In genomic region chr2:31715985-31716384, GRCm38 (mm10) we compare ENCODE assay signal across 16 mouse cellular contexts. TPM values are rescaled to one million over a fixed set of nuclear protein-coding genes. Genes with fewer than 3 reads are reported as not detected.
DNase-seq lines count a peak whose midpoint lies in the region; ATAC-seq lines count a peak whose summit lies in the region.
"Had no signal": no experiment of that assay in that cellular context is flagged by ENCODE, and none has a peak within 500 bp of the region (broad histone marks: within the 10 kb centered on the region; RNA-seq: fewer than 3 reads in every experiment).

No protein-coding gene starts in this region.

- 0 out of 2 replicates have a peak, but pooled peaks cover 2% of the 10 kb centered on the region for H3K36me3 ChIP-seq in heart, embryonic 11.5 days (ENCODE audit: control insufficient read depth, insufficient read depth, low read length)
- no peaks in the 10 kb centered on the region for H3K36me3 ChIP-seq in forebrain, embryonic 13.5 days (ENCODE audit: poor library complexity, severe bottlenecking)

- DNase-seq in heart, postnatal 25 days (ENCODE audit: low spot score): no peak
- peak; percentile 16 to 39 for DNase-seq in kidney, postnatal 4 days
- no peak for DNase-seq in kidney, adult 18-20 months
- DNase-seq in frontal cortex, postnatal 25 days (ENCODE audit: low spot score in 2 of 2): peak; percentile 12 to 35
- peak; percentile 39 to 46 for DNase-seq in left cerebral cortex, postnatal 14 days (ENCODE audit: low spot score in 2 of 2)
- DNase-seq in thymus, postnatal 10 days (ENCODE audit: low spot score in 2 of 2): no peak
- DNase-seq: adrenal gland, postnatal 14 days; cerebellum, postnatal 14 days; heart, postnatal 4 days; kidney, postnatal 14 days; liver, postnatal 0 days; lung, postnatal 36 days had no signal

- no peak overlapping the region for H3K4me3 ChIP-seq in heart, embryonic 11.5 days (ENCODE audit: low read depth, low read length)
- no peak overlapping the region for H3K4me3 ChIP-seq in forebrain, embryonic 13.5 days
- H3K4me3 ChIP-seq: erythroblast, embryonic 14.5 days had no signal

- ATAC-seq in heart, embryonic 11.5 days (replicated peaks; ENCODE audit: insufficient number of reproducible peaks, low FRiP score, low TSS enrichment): no peak
- no peak for ATAC-seq in forebrain, embryonic 13.5 days
- ATAC-seq: liver, postnatal 0 days had no signal

- intact Hi-C loops in heart, postnatal 25 days (cut with DNase I): no loop called here
- intact Hi-C loops in left cerebral cortex, postnatal 14 days (cut with DNase I): no loop called here

- no peak overlapping the region for H3K4me2 ChIP-seq in heart, embryonic 11.5 days
- H3K4me2 ChIP-seq in forebrain, embryonic 13.5 days: no peak overlapping the region
- H3K4me2 ChIP-seq: midbrain, embryonic 11.5 days had no signal

- peaks cover 3% of the 10 kb centered on the region; the same call in 1 of the 2 replicates for H3K4me1 ChIP-seq in heart, embryonic 11.5 days (ENCODE audit: control insufficient read depth, insufficient read depth, low read length)
- no peaks in the 10 kb centered on the region for H3K4me1 ChIP-seq in forebrain, embryonic 13.5 days

- no peaks in the 10 kb centered on the region for H3K27me3 ChIP-seq in heart, embryonic 11.5 days (ENCODE audit: control insufficient read depth, insufficient read depth, low read length)
- H3K27me3 ChIP-seq in forebrain, embryonic 13.5 days: no peaks in the 10 kb centered on the region

- WGBS in heart, embryonic 11.5 days (ENCODE audit: insufficient replicate concordance): 60% methylated on average over 7 of the region's 7 CpGs
- whole genome bisulfite sequencing in forebrain, embryonic 13.5 days: 92% methylated on average over 7 of the region's 7 CpGs

- no peak overlapping the region for H3K9ac ChIP-seq in heart, embryonic 11.5 days (ENCODE audit: low read depth, low read length)
- no peak overlapping the region for H3K9ac ChIP-seq in forebrain, embryonic 13.5 days
- H3K9ac ChIP-seq: liver, postnatal 0 days had no signal

- H3K27ac ChIP-seq in heart, embryonic 11.5 days (ENCODE audit: low read depth, low read length): peak overlapping the region; percentile 23; the same call in 1 of the 2 replicates
- H3K27ac ChIP-seq in forebrain, embryonic 13.5 days: no peak overlapping the region

- H3K9me3 ChIP-seq in heart, embryonic 11.5 days (replicated peaks; ENCODE audit: control insufficient read depth, low read length): no peaks in the 10 kb centered on the region
- H3K9me3 ChIP-seq in forebrain, embryonic 13.5 days (replicated peaks): no peaks in the 10 kb centered on the region

RNA-seq across cellular contexts. Expression of gene Abl1, which starts 27.8 kb away (rescaled TPM):
- polyA plus RNA-seq in heart, embryonic 11.5 days (2014; fragmentation: Nextera tagmentation; extraction: Ambion mirVana): 29.5 and 35.6 TPM in 2 replicates
- total RNA-seq in heart, postnatal 25 days (2021): 10 to 100 TPM; 29.8 to 35.0 TPM
- total RNA-seq in left cerebral cortex, postnatal 14 days (2021): 10 to 100 TPM; 37.4 to 39.6 TPM
- 25.8 and 30.6 TPM in 2 replicates for polyA plus RNA-seq in forebrain, embryonic 13.5 days (2015; fragmentation: Nextera tagmentation; extraction: Ambion mirVana)

RNA-seq across cellular contexts. Expression of gene Exosc2, which starts 45.5 kb away (rescaled TPM):
- 42.8 and 47.2 TPM in 2 replicates for polyA plus RNA-seq in heart, embryonic 11.5 days (2014; fragmentation: Nextera tagmentation; extraction: Ambion mirVana)
- 1 to 10 TPM; 8.3 to 9.6 TPM for total RNA-seq in heart, postnatal 25 days (2021)
- total RNA-seq in left cerebral cortex, postnatal 14 days (2021): 10 to 100 TPM; 21.4 to 24.5 TPM
- 53.2 and 59.2 TPM in 2 replicates for polyA plus RNA-seq in forebrain, embryonic 13.5 days (2015; fragmentation: Nextera tagmentation; extraction: Ambion mirVana)

Comparison
In these comparisons a context has a peak if more than half of its experiments do, and no peak if none do; other contexts are left out.
1. DNase-seq: peak in kidney, postnatal 4 days (2 of 2), frontal cortex, postnatal 25 days (2 of 2) and left cerebral cortex, postnatal 14 days (2 of 2); none in heart, postnatal 25 days (single experiment), kidney, adult 18-20 months (single experiment) and thymus, postnatal 10 days (0 of 2).